Mouse (Mus musculus) embryonic facial prominence, embryonic 14.5 days (tissue): ENCODE measurements around the gene Fyb2. TPM values are rescaled to one million over a fixed set of nuclear protein-coding genes. Genes with fewer than 3 reads are reported as not detected.

Experiments
- ATAC-seq: fragments of 200-750 bp; cut with Nextera tagmentation; 2 replicates; pipeline ENCODE4 v1.8.0; 2017; ENCODE audit warnings: low read depth, moderate number of reproducible peaks, moderate TSS enrichment
- DNase-seq: peaks from one replicate; pipeline ENCODE4 v3.0.0-alpha.2; 2015; ENCODE audit warnings: low spot score
- H3K27ac ChIP-seq: fragments of 300-500 bp; sonication (generic); replicated peaks from 2 replicates; pipeline ENCODE4 v1.5.1; 2014; ENCODE audit warnings: low read depth, mild to moderate bottlenecking, low read length, moderate library complexity
- H3K27me3 ChIP-seq: fragments of 300-500 bp; sonication (generic); replicated peaks from 2 replicates; pipeline ENCODE4 v1.6.1; 2014; ENCODE audit warnings: low read length; ENCODE audit not compliant: control insufficient read depth, insufficient read depth
- H3K36me3 ChIP-seq: fragments of 300-500 bp; sonication (generic); 2 replicates; pipeline ENCODE4 v1.6.1; 2014; ENCODE audit warnings: low read length, mixed read lengths; ENCODE audit not compliant: control insufficient read depth, insufficient read depth
- H3K4me1 ChIP-seq: fragments of 300-500 bp; sonication (generic); 2 replicates; pipeline ENCODE4 v1.6.1; 2014; ENCODE audit warnings: antibody characterized with exemption, low read length; ENCODE audit not compliant: control insufficient read depth, insufficient read depth
- H3K4me2 ChIP-seq: fragments of 300-500 bp; sonication (generic); 2 replicates; pipeline ENCODE4 v1.6.1; 2014; ENCODE audit warnings: low read depth, mild to moderate bottlenecking, low read length, moderate library complexity, mixed read lengths
- H3K4me3 ChIP-seq: fragments of 300-500 bp; sonication (generic); 2 replicates; pipeline ENCODE4 v1.5.1; 2014; ENCODE audit warnings: low read depth, mild to moderate bottlenecking, low read length
- H3K9ac ChIP-seq: fragments of 300-500 bp; sonication (generic); 2 replicates; pipeline ENCODE4 v1.6.1; 2014; ENCODE audit warnings: low read depth, mild to moderate bottlenecking, low read length, moderate library complexity, mixed read lengths
- H3K9me3 ChIP-seq: fragments of 300-500 bp; sonication (generic); 2 replicates; pipeline ENCODE4 v1.6.1; 2016; ENCODE audit warnings: low read length; ENCODE audit not compliant: control insufficient read depth
- WGBS: fragments of 180-500 bp; shearing (Covaris S2); extraction: QIAGEN DNeasy Blood & Tissue Kit; methylation state at CpG from one replicate; pipeline ENCODE4 v1.1.7; 2014; 5-methylcytosine and 5-hydroxymethylcytosine counted together
- polyA plus RNA-seq: library from polyadenylated mRNA; unstranded; fragments of >200 nt; fragmentation: Nextera tagmentation; extraction: Ambion mirVana; gene quantifications from 2 replicates; pipeline ENCODE4 v1.2.1, GENCODE M21; 2014

Gene Fyb2
- polyA plus RNA-seq, 1 experiment from 2014 or later, result 0.28 TPM

DNA sequence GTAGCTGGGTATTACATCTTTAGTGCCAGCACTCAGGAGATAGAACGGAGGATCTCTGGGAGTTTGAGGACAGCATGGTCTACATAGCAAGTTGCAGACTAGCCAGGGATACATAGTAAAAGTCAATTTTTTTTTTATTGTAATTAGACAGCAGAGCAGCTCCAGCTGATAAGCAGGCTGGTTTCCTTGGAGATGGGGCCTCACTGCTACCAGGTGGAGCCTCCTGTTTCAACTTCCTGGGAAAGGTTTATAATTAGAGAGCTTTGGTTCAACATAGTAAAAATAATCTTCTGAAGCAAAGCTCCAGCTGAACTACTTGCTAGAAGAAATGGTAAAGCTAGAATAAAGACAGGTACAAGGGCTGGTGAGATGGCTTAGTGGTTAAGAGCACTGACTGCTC is 136.8 kb downstream of the Fyb2 start:
- Histone ChIP-seq H3K9me3 (no peaks in the 10 kb centered on the region), H3K4me3 (no peak overlapping the region), H3K36me3 (no peaks in the 10 kb centered on the region), H3K4me2 (no peak overlapping the region), H3K27ac (no peak overlapping the region), H3K27me3 (no peaks in the 10 kb centered on the region), H3K9ac (no peak overlapping the region), H3K4me1 (no peaks in the 10 kb centered on the region)
- no peak for ATAC-seq
- WGBS, result 88% methylated on average over 1 of the region's 1 CpGs
- no peak for DNase-seq

DNA sequence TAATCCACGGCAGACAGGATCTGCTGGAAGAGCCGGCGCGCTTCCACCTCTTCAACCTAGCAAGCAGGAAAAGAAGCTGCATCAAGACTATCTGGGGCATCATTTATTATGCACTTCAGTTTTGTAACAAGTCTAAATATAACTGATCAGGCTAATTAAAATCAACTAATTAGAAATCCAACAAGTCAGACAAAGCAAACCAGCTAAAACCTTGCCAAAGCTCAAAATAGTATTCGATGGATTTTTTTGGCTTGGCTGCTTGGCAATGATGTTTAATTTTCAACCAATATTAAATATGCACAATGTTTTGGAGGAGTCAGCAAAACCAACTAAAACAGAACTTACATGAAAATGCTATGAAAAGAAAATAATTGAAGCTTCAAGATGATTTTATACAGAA is 138.0 kb downstream of the Fyb2 start:
- Histone ChIP-seq H3K36me3 (no peaks in the 10 kb centered on the region), H3K4me3 (no peak overlapping the region), H3K27ac (no peak overlapping the region), H3K27me3 (no peaks in the 10 kb centered on the region), H3K4me1 (no peaks in the 10 kb centered on the region), H3K9ac (no peak overlapping the region), H3K9me3 (no peaks in the 10 kb centered on the region), H3K4me2 (no peak overlapping the region)
- 86% methylated on average over 5 of the region's 5 CpGs for WGBS
- ATAC-seq (no peak), DNase-seq (no peak)

Other genes starting within 250 kb of the Fyb2 start
- not detected in 2 replicates for gene C8b, start 147.1 kb upstream of the Fyb2 start, polyA plus RNA-seq
- gene Gm17662, start 56.1 kb upstream of the Fyb2 start, polyA plus RNA-seq, result not detected in 2 replicates
- gene C8a, start 37.1 kb upstream of the Fyb2 start, polyA plus RNA-seq, result not detected in 2 replicates
- gene Prkaa2, start 196.4 kb downstream of the Fyb2 start, polyA plus RNA-seq, result 3.9 and 5.6 TPM in 2 replicates
- 107 and 123 TPM in 2 replicates for gene Plpp3, start 243.9 kb downstream of the Fyb2 start, polyA plus RNA-seq